Mouse (Mus musculus) limb, embryonic 13.5 days (tissue): ENCODE measurements at regions not wholly inside any gene's neighbourhood (a gene's known extent, or its start where the extent isn't known, plus 50 kb on each side); places are given as distances from the start of the nearest gene placed in this dataset.

ENCODE experiments used
- ATAC-seq: fragments of 200-750 bp; cut with Nextera tagmentation; 2 replicates; pipeline ENCODE4 v1.8.0; 2017; ENCODE audit warnings: low read depth, moderate number of reproducible peaks, moderate TSS enrichment; ENCODE audit not compliant: low FRiP score
- H3K27ac ChIP-seq: fragments of 300-500 bp; sonication (generic); 2 replicates; pipeline ENCODE4 v1.5.1; 2015; ENCODE audit warnings: inconsistent platforms, mild to moderate bottlenecking, moderate library complexity
- H3K27me3 ChIP-seq: fragments of 300-500 bp; sonication (generic); 2 replicates; pipeline ENCODE4 v1.6.1; 2015; ENCODE audit warnings: mild to moderate bottlenecking, inconsistent platforms
- H3K36me3 ChIP-seq: fragments of 300-500 bp; sonication (generic); 2 replicates; pipeline ENCODE4 v1.6.1; 2015; ENCODE audit warnings: inconsistent platforms, mild to moderate bottlenecking, moderate library complexity
- H3K4me1 ChIP-seq: fragments of 300-500 bp; sonication (generic); 2 replicates; pipeline ENCODE4 v1.6.1; 2015; ENCODE audit warnings: inconsistent platforms
- H3K4me2 ChIP-seq: fragments of 300-500 bp; sonication (generic); replicated peaks from 2 replicates; pipeline ENCODE4 v1.6.1; 2015; ENCODE audit warnings: inconsistent platforms, mild to moderate bottlenecking, moderate library complexity
- H3K4me3 ChIP-seq: fragments of 300-500 bp; sonication (generic); 2 replicates; pipeline ENCODE4 v1.5.1; 2015; ENCODE audit warnings: moderate library complexity, mild to moderate bottlenecking, inconsistent platforms
- H3K9ac ChIP-seq: fragments of 300-500 bp; sonication (generic); 2 replicates; pipeline ENCODE4 v1.6.1; 2015; ENCODE audit warnings: mild to moderate bottlenecking, inconsistent platforms
- H3K9me3 ChIP-seq: fragments of 300-500 bp; sonication (generic); 2 replicates; pipeline ENCODE4 v1.6.1; 2016; ENCODE audit warnings: inconsistent platforms
- WGBS: fragments of 180-500 bp; shearing (Covaris S2); methylation state at CpG from one replicate; pipeline ENCODE4 v1.1.7; 2015; 5-methylcytosine and 5-hydroxymethylcytosine counted together

- H3K27me3 ChIP-seq, result no peaks in the 10 kb centered on the region
- H3K4me3 ChIP-seq, result no peak overlapping the region
- 0 out of 2 replicates have a peak, but pooled peaks cover 3% of the 10 kb centered on the region for H3K9me3 ChIP-seq
- no peak for ATAC-seq
- H3K27ac ChIP-seq, result no peak overlapping the region
- H3K4me1 ChIP-seq, result no peaks in the 10 kb centered on the region
- no peak overlapping the region for H3K9ac ChIP-seq
- H3K4me2 ChIP-seq, result no peak overlapping the region
- no peaks in the 10 kb centered on the region for H3K36me3 ChIP-seq
- WGBS, result 88% methylated on average over 4 of the region's 4 CpGs
Observed at GRCm38 (mm10) chr13:32535602-32536001, 197.1 kb upstream of the Gmds start.

- no peak overlapping the region for H3K27ac ChIP-seq
- H3K9me3 ChIP-seq, result 0 out of 2 replicates have a peak, but pooled peaks cover 3% of the 10 kb centered on the region
- H3K4me1 ChIP-seq, result no peaks in the 10 kb centered on the region
- no peak overlapping the region for H3K4me2 ChIP-seq
- ATAC-seq, result no peak
- 80% methylated on average over 3 of the region's 3 CpGs for WGBS
- H3K27me3 ChIP-seq, result no peaks in the 10 kb centered on the region
- H3K4me3 ChIP-seq, result no peak overlapping the region
- no peaks in the 10 kb centered on the region for H3K36me3 ChIP-seq
- H3K9ac ChIP-seq, result no peak overlapping the region
Observed at GRCm38 (mm10) chr13:32530926-32531512, 192.5 kb upstream of the Gmds start.

- H3K9ac ChIP-seq, result no peak overlapping the region
- H3K4me1 ChIP-seq, result peaks cover 27% of the 10 kb centered on the region
- 6% methylated on average over 16 of the region's 16 CpGs for whole genome bisulfite sequencing
- peaks cover 9% of the 10 kb centered on the region; the same call in 1 of the 2 replicates for H3K27me3 ChIP-seq
- no peaks in the 10 kb centered on the region for H3K9me3 ChIP-seq
- H3K36me3 ChIP-seq, result no peaks in the 10 kb centered on the region
- peak overlapping the region; percentile 56 for H3K27ac ChIP-seq
- H3K4me3 ChIP-seq, result no peak overlapping the region
- ATAC-seq, result peak; percentile 69
- H3K4me2 ChIP-seq, result peak overlapping the region; percentile 53
Observed at GRCm38 (mm10) chr13:32518611-32519344, 180.2 kb upstream of the Gmds start.

DNA sequence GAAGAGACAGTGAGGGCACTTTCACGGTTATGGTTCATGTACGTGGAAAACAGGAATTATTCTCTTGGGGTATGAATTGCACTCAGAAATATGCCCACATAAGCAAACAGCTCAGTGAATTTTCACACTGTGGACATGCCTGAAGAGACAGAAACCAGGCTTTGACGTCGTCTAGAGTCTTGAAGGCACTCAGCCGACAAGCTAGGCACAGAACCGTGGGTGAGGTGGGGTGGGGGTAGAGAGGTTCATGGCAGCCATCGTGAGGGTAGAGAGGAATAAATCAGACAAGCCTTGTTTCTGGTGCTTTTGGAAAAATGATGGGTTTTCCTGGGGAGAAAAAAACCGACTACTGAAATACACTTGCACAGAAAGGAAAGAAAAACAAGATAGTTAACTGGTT, 179.0 kb upstream of the Gmds start:
- Histone ChIP-seq H3K4me1 (peaks cover 27% of the 10 kb centered on the region), H3K27me3 (peaks cover 9% of the 10 kb centered on the region; the same call in 1 of the 2 replicates), H3K36me3 (no peaks in the 10 kb centered on the region), H3K4me3 (no peak overlapping the region), H3K27ac (0 out of 2 replicates have a peak overlapping the region, but pooled peaks have one; percentile 48), H3K9ac (no peak overlapping the region), H3K9me3 (no peaks in the 10 kb centered on the region), H3K4me2 (no peak overlapping the region)
- no peak for ATAC-seq
- 41% methylated on average over 8 of the region's 8 CpGs for WGBS

GRCm38 (mm10) chr13:32509231-32510023, 170.9 kb upstream of the Gmds start:
- Histone ChIP-seq H3K36me3 (no peaks in the 10 kb centered on the region), H3K27ac (no peak overlapping the region), H3K4me3 (no peak overlapping the region), H3K27me3 (peaks cover 7% of the 10 kb centered on the region; the same call in 1 of the 2 replicates), H3K4me1 (peaks cover 17% of the 10 kb centered on the region; the same call in 1 of the 2 replicates), H3K9ac (no peak overlapping the region), H3K4me2 (no peak overlapping the region), H3K9me3 (no peaks in the 10 kb centered on the region)
- ATAC-seq, result no peak
- 64% methylated on average over 5 of the region's 5 CpGs for WGBS

- peaks cover 17% of the 10 kb centered on the region; the same call in 1 of the 2 replicates for H3K4me1 ChIP-seq
- H3K36me3 ChIP-seq, result no peaks in the 10 kb centered on the region
- 74% methylated on average over 3 of the region's 3 CpGs for WGBS
- no peak overlapping the region for H3K4me3 ChIP-seq
- H3K9me3 ChIP-seq, result no peaks in the 10 kb centered on the region
- peaks cover 10% of the 10 kb centered on the region for H3K27me3 ChIP-seq
- no peak overlapping the region for H3K9ac ChIP-seq
- ATAC-seq, result no peak
- H3K4me2 ChIP-seq, result no peak overlapping the region
- no peak overlapping the region for H3K27ac ChIP-seq
Observed at GRCm38 (mm10) chr13:32508447-32508846, 169.9 kb upstream of the Gmds start.

DNA sequence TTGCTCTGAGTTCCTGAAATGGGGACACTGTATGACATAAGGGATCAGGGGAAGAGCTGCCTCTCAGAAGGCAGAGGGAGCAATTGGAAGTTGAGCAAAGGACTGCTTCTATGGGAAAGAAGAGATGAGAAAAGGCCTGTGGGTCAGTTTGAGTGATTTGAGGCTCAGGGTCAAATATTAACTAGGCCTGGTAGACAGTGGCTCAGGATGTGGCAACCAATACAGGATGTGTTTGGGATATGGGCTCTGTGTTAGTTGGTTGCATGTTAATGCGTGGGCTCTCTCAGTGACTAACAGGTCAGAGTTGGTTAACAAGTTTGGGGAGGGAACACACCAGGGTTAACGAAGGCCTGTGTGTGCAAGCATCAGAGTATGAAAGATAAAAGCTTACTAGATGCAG, 169.3 kb upstream of the Gmds start:
- no peak overlapping the region for H3K9ac ChIP-seq
- no peak overlapping the region for H3K4me3 ChIP-seq
- H3K4me1 ChIP-seq, result peaks cover 17% of the 10 kb centered on the region; the same call in 1 of the 2 replicates
- H3K4me2 ChIP-seq, result no peak overlapping the region
- H3K27me3 ChIP-seq, result peaks cover 10% of the 10 kb centered on the region
- H3K36me3 ChIP-seq, result no peaks in the 10 kb centered on the region
- WGBS, result 85% methylated on average over 2 of the region's 2 CpGs
- H3K27ac ChIP-seq, result no peak overlapping the region
- no peak for ATAC-seq
- no peaks in the 10 kb centered on the region for H3K9me3 ChIP-seq

DNA sequence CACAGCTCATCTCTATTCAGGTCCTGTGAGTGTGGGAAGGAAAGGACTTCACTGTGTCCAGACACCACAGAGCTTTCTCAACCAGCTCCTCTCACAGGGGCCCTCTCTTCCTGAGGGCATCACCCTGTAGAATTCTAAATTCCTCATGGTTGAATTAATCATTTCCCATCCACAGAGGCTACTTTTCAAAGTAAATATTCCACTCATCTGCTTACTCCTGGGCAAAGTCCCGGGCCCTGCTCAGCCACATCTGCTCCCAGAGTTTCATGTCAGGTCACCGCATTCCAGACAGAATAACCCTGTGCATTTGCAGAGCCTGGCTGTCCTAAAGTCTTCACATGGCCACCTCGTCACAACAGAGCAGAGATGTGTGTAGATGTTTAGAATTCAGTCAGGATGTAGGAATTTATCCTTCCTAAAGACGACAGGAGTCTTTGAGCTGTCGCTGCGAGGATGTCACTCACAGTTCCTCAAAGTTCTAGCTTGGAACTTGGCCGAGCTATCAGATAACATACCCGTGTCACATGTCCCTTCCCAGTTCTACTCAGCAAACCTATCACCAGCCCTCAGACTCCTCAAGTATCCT, 159.8 kb upstream of the Gmds start:
- WGBS, result 63% methylated on average over 8 of the region's 8 CpGs

DNA sequence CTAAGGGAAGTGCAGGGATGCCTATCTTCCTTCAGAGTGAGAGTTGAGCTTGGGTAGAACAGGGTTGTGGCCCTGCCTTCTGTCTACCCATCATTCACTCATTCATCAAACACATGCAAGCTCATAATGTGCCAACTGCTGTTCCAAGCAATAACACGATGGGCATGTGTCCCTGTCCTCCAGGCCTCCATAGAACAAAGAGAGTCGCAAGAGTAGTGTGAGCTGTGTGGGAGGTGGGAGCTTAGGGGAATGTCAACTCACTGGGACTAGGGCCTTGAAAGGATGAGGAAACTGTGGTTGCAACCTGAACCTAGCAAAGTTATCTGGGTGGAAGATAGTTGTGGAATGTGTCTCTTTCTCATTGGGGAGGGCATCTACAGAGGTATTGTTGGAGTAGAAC, 157.7 kb upstream of the Gmds start:
- ATAC-seq, result no peak
- Histone ChIP-seq H3K9me3 (no peaks in the 10 kb centered on the region), H3K27me3 (peaks cover 34% of the 10 kb centered on the region), H3K27ac (no peak overlapping the region), H3K4me1 (peaks cover 66% of the 10 kb centered on the region), H3K9ac (no peak overlapping the region), H3K36me3 (no peaks in the 10 kb centered on the region), H3K4me3 (no peak overlapping the region), H3K4me2 (no peak overlapping the region)
- whole genome bisulfite sequencing, result 87% methylated on average over 2 of the region's 2 CpGs

More for the DNA sequence above, 159.8 kb upstream of the Gmds start:
- H3K9me3 ChIP-seq, result no peaks in the 10 kb centered on the region
- no peaks in the 10 kb centered on the region for H3K36me3 ChIP-seq
- peaks cover 32% of the 10 kb centered on the region for H3K27me3 ChIP-seq
- no peak overlapping the region for H3K4me2 ChIP-seq
- peaks cover 49% of the 10 kb centered on the region for H3K4me1 ChIP-seq
- H3K27ac ChIP-seq, result no peak overlapping the region
- ATAC-seq, result no peak
- H3K4me3 ChIP-seq, result no peak overlapping the region
- no peak overlapping the region for H3K9ac ChIP-seq

DNA sequence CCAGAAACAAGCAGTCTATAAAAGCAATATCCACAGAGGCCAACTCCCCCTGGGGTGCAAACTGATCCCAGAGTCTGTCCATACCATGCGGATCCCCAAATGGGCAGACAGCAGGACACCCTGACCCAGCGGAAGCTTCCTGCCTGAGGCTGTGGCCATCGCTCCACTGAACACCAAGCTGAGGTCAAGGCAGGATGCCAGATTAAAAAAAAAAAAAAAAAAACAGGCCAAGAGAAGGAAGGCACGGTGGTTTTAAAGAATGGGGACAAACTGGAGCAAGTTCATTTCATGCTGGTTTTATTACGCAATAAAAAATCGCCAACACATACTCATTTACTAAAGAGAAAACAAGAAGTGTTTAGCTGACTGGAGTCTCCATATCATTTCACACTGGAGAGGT, 156.5 kb upstream of the Gmds start:
- WGBS, result 30% methylated on average over 6 of the region's 6 CpGs
- Histone ChIP-seq H3K9ac (no peak overlapping the region), H3K4me2 (peak overlapping the region; percentile 36), H3K9me3 (no peaks in the 10 kb centered on the region), H3K27ac (no peak overlapping the region), H3K4me1 (peaks cover 67% of the 10 kb centered on the region), H3K36me3 (no peaks in the 10 kb centered on the region), H3K27me3 (peaks cover 39% of the 10 kb centered on the region), H3K4me3 (no peak overlapping the region)
- no peak for ATAC-seq

DNA sequence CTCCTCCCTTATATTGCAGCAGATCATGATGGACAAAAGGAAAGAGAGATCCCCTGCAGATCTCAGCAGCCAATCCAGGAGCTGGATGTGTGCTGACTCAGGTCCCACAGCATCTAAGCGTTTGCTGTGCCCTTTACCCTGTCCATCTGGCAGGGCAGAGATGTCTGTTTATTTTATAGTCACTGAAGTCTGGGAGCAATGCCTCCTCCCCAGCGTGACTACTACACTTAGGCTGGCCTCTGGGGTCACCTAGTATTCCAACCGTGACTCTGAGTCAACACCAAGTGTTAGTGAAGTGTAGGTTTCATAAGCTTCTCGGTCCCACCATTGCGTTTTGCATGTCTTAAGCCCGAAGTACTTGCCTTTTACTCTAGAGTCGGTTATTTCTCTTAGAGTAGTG, 155.3 kb upstream of the Gmds start:
- no peak for ATAC-seq
- no peaks in the 10 kb centered on the region for H3K36me3 ChIP-seq
- no peaks in the 10 kb centered on the region for H3K9me3 ChIP-seq
- H3K27ac ChIP-seq, result no peak overlapping the region
- H3K4me1 ChIP-seq, result peaks cover 67% of the 10 kb centered on the region
- H3K9ac ChIP-seq, result no peak overlapping the region
- H3K4me2 ChIP-seq, result no peak overlapping the region
- WGBS, result 49% methylated on average over 7 of the region's 7 CpGs
- H3K4me3 ChIP-seq, result no peak overlapping the region
- peaks cover 39% of the 10 kb centered on the region; the same call in 1 of the 2 replicates for H3K27me3 ChIP-seq

DNA sequence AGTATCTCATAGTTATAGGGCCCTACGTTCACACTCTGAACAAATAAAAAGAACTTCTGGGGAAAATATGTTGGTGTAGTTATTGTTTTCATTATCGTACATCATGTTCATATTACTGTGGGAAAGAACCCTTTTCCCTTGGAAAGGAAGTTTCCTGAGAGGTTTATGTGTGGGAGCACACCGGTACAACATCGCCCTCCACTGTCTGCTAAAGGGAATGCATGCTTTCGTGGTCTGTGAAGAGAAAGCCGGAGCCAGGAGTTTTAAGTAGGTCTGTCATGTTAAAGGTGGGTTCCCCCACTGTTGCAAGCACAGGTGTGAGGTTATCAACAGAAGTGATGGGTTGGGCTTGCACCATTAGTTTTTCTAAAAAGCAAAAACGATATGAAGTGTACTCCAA, 154.8 kb upstream of the Gmds start:
- Histone ChIP-seq H3K9me3 (no peaks in the 10 kb centered on the region), H3K4me1 (peaks cover 64% of the 10 kb centered on the region), H3K36me3 (no peaks in the 10 kb centered on the region), H3K4me2 (no peak overlapping the region), H3K4me3 (no peak overlapping the region), H3K27ac (no peak overlapping the region), H3K27me3 (peaks cover 36% of the 10 kb centered on the region; the same call in 1 of the 2 replicates), H3K9ac (no peak overlapping the region)
- WGBS, result 8% methylated on average over 7 of the region's 7 CpGs
- no peak for ATAC-seq
